Mouse (Mus musculus): Measurements from ENCODE around the gene Card6. TPM values are rescaled to one million over a fixed set of nuclear protein-coding genes. Genes with fewer than 3 reads are reported as not detected.

Card6 gene
- polyA plus RNA-seq, 1 experiment from 2014 or later: 1.6 TPM

- 2% methylated on average over 50 of the region's 61 CpGs for WGBS
- peak; percentile 90 for DNase-seq (ENCODE audit: low spot score)
- peak overlapping the region; percentile 85 for H3K27ac ChIP-seq (ENCODE audit: low read depth, low read length)
- ATAC-seq (replicated peaks; ENCODE audit: low FRiP score): peak; percentile 93
- H3K4me2 ChIP-seq (ENCODE audit: low read depth, low read length, severe bottlenecking): peak overlapping the region; percentile 70
- H3K9me3 ChIP-seq (ENCODE audit: control insufficient read depth, low read length): no peaks in the 10 kb centered on the region
- H3K4me3 ChIP-seq (ENCODE audit: low read depth, low read length): peak overlapping the region; percentile 60
- H3K4me1 ChIP-seq (replicated peaks; ENCODE audit: control insufficient read depth, insufficient read depth, low read length): no peaks in the 10 kb centered on the region; the same call in 1 of the 2 replicates
- peak overlapping the region; percentile 85 for H3K9ac ChIP-seq (ENCODE audit: low read length)
- H3K27me3 ChIP-seq (ENCODE audit: control insufficient read depth, insufficient read depth, low read length): no peaks in the 10 kb centered on the region
- no peaks in the 10 kb centered on the region for H3K36me3 ChIP-seq (ENCODE audit: control insufficient read depth, insufficient read depth, low read length)
Observed at GRCm38 (mm10) chr15:5144021-5144778, 35.9 kb upstream of the Card6 start.

- peak within 1 kb of the TSS; percentile 70 for H3K4me2 ChIP-seq (ENCODE audit: low read depth, low read length, severe bottlenecking)
- WGBS: under 1% methylated on average over 61 of the region's 80 CpGs
- H3K36me3 ChIP-seq (ENCODE audit: control insufficient read depth, insufficient read depth, low read length): no peaks in the 10 kb centered on the region
- peak; percentile 92 for ATAC-seq (replicated peaks; ENCODE audit: low FRiP score)
- H3K4me1 ChIP-seq (replicated peaks; ENCODE audit: control insufficient read depth, insufficient read depth, low read length): no peaks in the 10 kb centered on the region; the same call in 1 of the 2 replicates
- no peaks in the 10 kb centered on the region for H3K9me3 ChIP-seq (ENCODE audit: control insufficient read depth, low read length)
- no peaks in the 10 kb centered on the region for H3K27me3 ChIP-seq (ENCODE audit: control insufficient read depth, insufficient read depth, low read length)
- peak within 1 kb of the TSS; percentile 85 for H3K27ac ChIP-seq (ENCODE audit: low read depth, low read length)
- H3K4me3 ChIP-seq (ENCODE audit: low read depth, low read length): peak within 1 kb of the TSS; percentile 60
- peak within 1 kb of the TSS; percentile 85 for H3K9ac ChIP-seq (ENCODE audit: low read length)
- peak; percentile 90 for DNase-seq (ENCODE audit: low spot score)
Observed at GRCm38 (mm10) chr15:5143361-5144020, 35.2 kb upstream of the Card6 start, which contains the start of gene Prkaa1. Prkaa1 (plus strand) TSS chr15:5143861.

GRCm38 (mm10) chr15:5142714-5143113, 34.4 kb upstream of the Card6 start:
- no peak overlapping the region for H3K9ac ChIP-seq (ENCODE audit: low read length)
- no peak for ATAC-seq (replicated peaks; ENCODE audit: low FRiP score)
- no peaks in the 10 kb centered on the region for H3K27me3 ChIP-seq (ENCODE audit: control insufficient read depth, insufficient read depth, low read length)
- no peak overlapping the region for H3K4me2 ChIP-seq (ENCODE audit: low read depth, low read length, severe bottlenecking)
- H3K36me3 ChIP-seq (ENCODE audit: control insufficient read depth, insufficient read depth, low read length): no peaks in the 10 kb centered on the region
- no peaks in the 10 kb centered on the region; the same call in 1 of the 2 replicates for H3K4me1 ChIP-seq (replicated peaks; ENCODE audit: control insufficient read depth, insufficient read depth, low read length)
- DNase-seq (ENCODE audit: low spot score): no peak
- no peak overlapping the region for H3K27ac ChIP-seq (ENCODE audit: low read depth, low read length)
- H3K4me3 ChIP-seq (ENCODE audit: low read depth, low read length): no peak overlapping the region
- no peaks in the 10 kb centered on the region for H3K9me3 ChIP-seq (ENCODE audit: control insufficient read depth, low read length)
- 77% methylated on average over 5 of the region's 5 CpGs for WGBS

- no peak for ATAC-seq (replicated peaks; ENCODE audit: low FRiP score)
- H3K4me1 ChIP-seq (replicated peaks; ENCODE audit: control insufficient read depth, insufficient read depth, low read length): no peaks in the 10 kb centered on the region; the same call in 1 of the 2 replicates
- 71% methylated on average over 5 of the region's 5 CpGs for WGBS
Observed at GRCm38 (mm10) chr15:5142047-5142446, 33.7 kb upstream of the Card6 start.

GRCm38 (mm10) chr15:5140357-5140756, 32.0 kb upstream of the Card6 start:
- no peak for ATAC-seq (replicated peaks; ENCODE audit: low FRiP score)
- Histone ChIP-seq H3K4me3 (ENCODE audit: low read depth, low read length) (no peak overlapping the region), H3K4me2 (ENCODE audit: low read depth, low read length, severe bottlenecking) (no peak overlapping the region)

More at GRCm38 (mm10) chr15:5142047-5142446, 33.7 kb upstream of the Card6 start:
- Histone ChIP-seq H3K4me3 (ENCODE audit: low read depth, low read length) (no peak overlapping the region), H3K4me2 (ENCODE audit: low read depth, low read length, severe bottlenecking) (no peak overlapping the region), H3K9me3 (ENCODE audit: control insufficient read depth, low read length) (no peaks in the 10 kb centered on the region), H3K36me3 (ENCODE audit: control insufficient read depth, insufficient read depth, low read length) (no peaks in the 10 kb centered on the region), H3K27me3 (ENCODE audit: control insufficient read depth, insufficient read depth, low read length) (no peaks in the 10 kb centered on the region), H3K27ac (ENCODE audit: low read depth, low read length) (no peak overlapping the region), H3K9ac (ENCODE audit: low read length) (no peak overlapping the region)
- DNase-seq (ENCODE audit: low spot score): no peak

GRCm38 (mm10) chr15:5139863-5140262, 31.5 kb upstream of the Card6 start:
- Histone ChIP-seq H3K27me3 (ENCODE audit: control insufficient read depth, insufficient read depth, low read length) (no peaks in the 10 kb centered on the region), H3K9ac (ENCODE audit: low read length) (no peak overlapping the region), H3K36me3 (ENCODE audit: control insufficient read depth, insufficient read depth, low read length) (no peaks in the 10 kb centered on the region), H3K4me3 (ENCODE audit: low read depth, low read length) (no peak overlapping the region), H3K9me3 (ENCODE audit: control insufficient read depth, low read length) (no peaks in the 10 kb centered on the region), H3K4me1 (replicated peaks; ENCODE audit: control insufficient read depth, insufficient read depth, low read length) (no peaks in the 10 kb centered on the region), H3K4me2 (ENCODE audit: low read depth, low read length, severe bottlenecking) (no peak overlapping the region), H3K27ac (ENCODE audit: low read depth, low read length) (no peak overlapping the region)
- ATAC-seq (replicated peaks; ENCODE audit: low FRiP score) (no peak), DNase-seq (ENCODE audit: low spot score) (no peak)
- 88% methylated on average over 7 of the region's 7 CpGs for WGBS

More at GRCm38 (mm10) chr15:5140357-5140756, 32.0 kb upstream of the Card6 start:
- DNase-seq (ENCODE audit: low spot score): no peak
- H3K9me3 ChIP-seq (ENCODE audit: control insufficient read depth, low read length): no peaks in the 10 kb centered on the region
- no peaks in the 10 kb centered on the region for H3K36me3 ChIP-seq (ENCODE audit: control insufficient read depth, insufficient read depth, low read length)
- no peak overlapping the region for H3K9ac ChIP-seq (ENCODE audit: low read length)
- H3K4me1 ChIP-seq (replicated peaks; ENCODE audit: control insufficient read depth, insufficient read depth, low read length): no peaks in the 10 kb centered on the region; the same call in 1 of the 2 replicates
- no peak overlapping the region for H3K27ac ChIP-seq (ENCODE audit: low read depth, low read length)
- no peaks in the 10 kb centered on the region for H3K27me3 ChIP-seq (ENCODE audit: control insufficient read depth, insufficient read depth, low read length)

- no peaks in the 10 kb centered on the region for H3K27me3 ChIP-seq (ENCODE audit: control insufficient read depth, insufficient read depth, low read length)
- 88% methylated on average over 2 of the region's 2 CpGs for WGBS
- no peak overlapping the region for H3K9ac ChIP-seq (ENCODE audit: low read length)
- no peaks in the 10 kb centered on the region for H3K4me1 ChIP-seq (replicated peaks; ENCODE audit: control insufficient read depth, insufficient read depth, low read length)
- H3K9me3 ChIP-seq (ENCODE audit: control insufficient read depth, low read length): no peaks in the 10 kb centered on the region
- H3K36me3 ChIP-seq (ENCODE audit: control insufficient read depth, insufficient read depth, low read length): no peaks in the 10 kb centered on the region
- DNase-seq (ENCODE audit: low spot score): no peak
- H3K4me2 ChIP-seq (ENCODE audit: low read depth, low read length, severe bottlenecking): no peak overlapping the region
- H3K27ac ChIP-seq (ENCODE audit: low read depth, low read length): no peak overlapping the region
- no peak for ATAC-seq (replicated peaks; ENCODE audit: low FRiP score)
- H3K4me3 ChIP-seq (ENCODE audit: low read depth, low read length): no peak overlapping the region
Observed at GRCm38 (mm10) chr15:5139366-5139765, 31.0 kb upstream of the Card6 start.

- no peak for ATAC-seq (replicated peaks; ENCODE audit: low FRiP score)
- no peak overlapping the region for H3K4me2 ChIP-seq (ENCODE audit: low read depth, low read length, severe bottlenecking)
Observed at GRCm38 (mm10) chr15:5138021-5138856, 29.9 kb upstream of the Card6 start.

More at GRCm38 (mm10) chr15:5138021-5138856, 29.9 kb upstream of the Card6 start:
- 87% methylated on average over 9 of the region's 9 CpGs for WGBS
- H3K9me3 ChIP-seq (ENCODE audit: control insufficient read depth, low read length): no peaks in the 10 kb centered on the region
- no peak overlapping the region for H3K9ac ChIP-seq (ENCODE audit: low read length)
- H3K27me3 ChIP-seq (ENCODE audit: control insufficient read depth, insufficient read depth, low read length): no peaks in the 10 kb centered on the region
- no peaks in the 10 kb centered on the region for H3K36me3 ChIP-seq (ENCODE audit: control insufficient read depth, insufficient read depth, low read length)
- no peaks in the 10 kb centered on the region for H3K4me1 ChIP-seq (replicated peaks; ENCODE audit: control insufficient read depth, insufficient read depth, low read length)
- DNase-seq (ENCODE audit: low spot score): no peak
- H3K4me3 ChIP-seq (ENCODE audit: low read depth, low read length): no peak overlapping the region
- H3K27ac ChIP-seq (ENCODE audit: low read depth, low read length): no peak overlapping the region

Data from forebrain, embryonic 11.5 days (tissue).